Comparison of ENCODE assay signal across 8 mouse cellular contexts in the genomic region with DNA sequence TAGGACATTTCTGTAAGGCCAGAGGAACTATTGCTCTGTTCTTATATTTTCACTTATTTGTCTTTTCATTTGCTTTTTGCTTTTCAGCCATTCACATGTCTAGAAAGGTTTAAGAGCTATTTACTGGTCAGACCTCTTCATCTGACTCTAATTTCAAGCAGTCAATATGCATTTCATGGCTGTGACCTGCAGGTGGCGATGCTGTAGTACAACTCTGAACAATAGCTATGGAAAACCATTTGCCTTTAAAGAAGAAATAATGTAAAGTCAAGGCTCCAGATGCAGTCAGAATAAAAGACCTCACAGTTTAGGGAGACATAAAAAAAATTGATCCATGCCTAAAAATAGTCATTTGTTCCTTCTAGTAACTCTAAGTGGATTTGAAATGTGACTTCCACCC.
DNase-seq lines count a peak whose midpoint lies in the region; ATAC-seq and TF ChIP-seq lines count a peak whose summit lies in the region.

No protein-coding gene starts in this region.

- no peak for TF ChIP-seq EP300 in heart, postnatal 0 days (IDR thresholded peaks at IDR 0.05; ENCODE audit: low read depth)
- TF ChIP-seq EP300 in liver, postnatal 0 days (IDR thresholded peaks at IDR 0.05; ENCODE audit: low read depth) = no peak

- H3K4me2 ChIP-seq in heart, postnatal 0 days (ENCODE audit: low read depth, low read length) = no peak overlapping the region
- no peak overlapping the region for H3K4me2 ChIP-seq in heart, embryonic 11.5 days
- no peak overlapping the region for H3K4me2 ChIP-seq in embryonic facial prominence, embryonic 14.5 days (ENCODE audit: low read depth, low read length)
- H3K4me2 ChIP-seq in liver, postnatal 0 days (ENCODE audit: low read depth, low read length) = no peak overlapping the region

- DNase-seq in heart, postnatal 0 days (ENCODE audit: low spot score) = peak; percentile 10
- DNase-seq in 416B (ENCODE audit: low read depth) = peak; percentile 20
- DNase-seq in R1 (ENCODE audit: low read depth, low spot score) = peak; percentile 30
- DNase-seq in embryonic facial prominence, embryonic 14.5 days (ENCODE audit: low spot score) = peak; percentile 16
- DNase-seq in liver, postnatal 0 days = peak; percentile 14
- no peak for DNase-seq in urinary bladder, adult 2 months (ENCODE audit: low spot score)
- DNase-seq in spleen, postnatal 14 days (ENCODE audit: low spot score in 2 of 2) = no peak

- H3K36me3 ChIP-seq in heart, postnatal 0 days (replicated peaks; ENCODE audit: control insufficient read depth, insufficient read depth, low read length) = no peaks in the 10 kb centered on the region
- no peaks in the 10 kb centered on the region for H3K36me3 ChIP-seq in heart, embryonic 11.5 days (ENCODE audit: control insufficient read depth, insufficient read depth, low read length)
- H3K36me3 ChIP-seq in embryonic facial prominence, embryonic 14.5 days (ENCODE audit: control insufficient read depth, insufficient read depth, low read length) = no peaks in the 10 kb centered on the region
- no peaks in the 10 kb centered on the region for H3K36me3 ChIP-seq in liver, postnatal 0 days (replicated peaks; ENCODE audit: insufficient read depth, low read length)

- TF ChIP-seq CTCF in heart, postnatal 0 days (IDR thresholded peaks at IDR 0.05; ENCODE audit: low read depth) = peak; percentile 53
- peak; percentile 51 for TF ChIP-seq CTCF in liver, postnatal 0 days (IDR thresholded peaks at IDR 0.05; ENCODE audit: low read depth)

- ATAC-seq in heart, postnatal 0 days (ENCODE audit: insufficient read depth, low read depth) = no peak
- no peak for ATAC-seq in heart, embryonic 11.5 days (replicated peaks; ENCODE audit: insufficient number of reproducible peaks, low FRiP score, low TSS enrichment)
- no peak for ATAC-seq in embryonic facial prominence, embryonic 14.5 days (ENCODE audit: low read depth)
- ATAC-seq in liver, postnatal 0 days = no peak

- no peaks in the 10 kb centered on the region for H3K4me1 ChIP-seq in heart, postnatal 0 days (ENCODE audit: control insufficient read depth, insufficient read depth)
- no peaks in the 10 kb centered on the region for H3K4me1 ChIP-seq in heart, embryonic 11.5 days (ENCODE audit: control insufficient read depth, insufficient read depth, low read length)
- no peaks in the 10 kb centered on the region for H3K4me1 ChIP-seq in embryonic facial prominence, embryonic 14.5 days (ENCODE audit: control insufficient read depth, insufficient read depth, low read length)
- H3K4me1 ChIP-seq in liver, postnatal 0 days (ENCODE audit: insufficient read depth) = no peaks in the 10 kb centered on the region

- no peak overlapping the region for H3K4me3 ChIP-seq in heart, postnatal 0 days (ENCODE audit: low read depth, low read length)
- H3K4me3 ChIP-seq in heart, embryonic 11.5 days (ENCODE audit: low read depth, low read length) = no peak overlapping the region
- H3K4me3 ChIP-seq in embryonic facial prominence, embryonic 14.5 days (ENCODE audit: low read depth, low read length) = no peak overlapping the region
- H3K4me3 ChIP-seq in liver, postnatal 0 days (ENCODE audit: low read depth, low read length) = no peak overlapping the region

- no peak overlapping the region for H3K9ac ChIP-seq in heart, postnatal 0 days (replicated peaks; ENCODE audit: low read depth, low read length)
- H3K9ac ChIP-seq in heart, embryonic 11.5 days (ENCODE audit: low read depth, low read length) = no peak overlapping the region
- no peak overlapping the region for H3K9ac ChIP-seq in embryonic facial prominence, embryonic 14.5 days (ENCODE audit: low read depth, low read length)
- H3K9ac ChIP-seq in liver, postnatal 0 days (replicated peaks) = no peak overlapping the region

- no peaks in the 10 kb centered on the region for H3K27me3 ChIP-seq in heart, postnatal 0 days (ENCODE audit: control insufficient read depth, insufficient read depth, low read length)
- H3K27me3 ChIP-seq in heart, embryonic 11.5 days (ENCODE audit: control insufficient read depth, insufficient read depth, low read length) = no peaks in the 10 kb centered on the region
- peaks cover 5% of the 10 kb centered on the region for H3K27me3 ChIP-seq in embryonic facial prominence, embryonic 14.5 days (replicated peaks; ENCODE audit: control insufficient read depth, insufficient read depth, low read length)
- no peaks in the 10 kb centered on the region for H3K27me3 ChIP-seq in liver, postnatal 0 days (ENCODE audit: insufficient read depth, low read length)

- 3% methylated on average over 1 of the region's 1 CpGs for WGBS in heart, postnatal 0 days
- 5% methylated on average over 1 of the region's 1 CpGs for WGBS in heart, embryonic 11.5 days (ENCODE audit: insufficient replicate concordance)
- 4% methylated on average over 1 of the region's 1 CpGs for WGBS in embryonic facial prominence, embryonic 14.5 days
- WGBS in liver, postnatal 0 days (ENCODE audit: insufficient replicate concordance) = 4% methylated on average over 1 of the region's 1 CpGs

- no peak overlapping the region for H3K27ac ChIP-seq in heart, postnatal 0 days (ENCODE audit: low read depth)
- H3K27ac ChIP-seq in heart, embryonic 11.5 days (ENCODE audit: low read depth, low read length) = no peak overlapping the region
- no peak overlapping the region for H3K27ac ChIP-seq in embryonic facial prominence, embryonic 14.5 days (replicated peaks; ENCODE audit: low read depth, low read length)
- no peak overlapping the region for H3K27ac ChIP-seq in liver, postnatal 0 days (ENCODE audit: low read depth)

- no peaks in the 10 kb centered on the region for H3K9me3 ChIP-seq in heart, postnatal 0 days (replicated peaks; ENCODE audit: control insufficient read depth, low read length)
- no peaks in the 10 kb centered on the region for H3K9me3 ChIP-seq in heart, embryonic 11.5 days (replicated peaks; ENCODE audit: control insufficient read depth, low read length)
- H3K9me3 ChIP-seq in embryonic facial prominence, embryonic 14.5 days (ENCODE audit: control insufficient read depth, low read length) = no peaks in the 10 kb centered on the region
- H3K9me3 ChIP-seq in liver, postnatal 0 days (ENCODE audit: low read length) = no peaks in the 10 kb centered on the region

Comparison
In these comparisons a context has a peak if more than half of its experiments do, and no peak if none do; other contexts are left out.
1. DNase-seq: peak in heart, postnatal 0 days (single experiment), 416B (single experiment), R1 (single experiment), embryonic facial prominence, embryonic 14.5 days (single experiment) and liver, postnatal 0 days (single experiment); none in urinary bladder, adult 2 months (single experiment) and spleen, postnatal 14 days (0 of 2).